Mouse (Mus musculus): ENCODE results near the gene Usp49.
"Not testable (repeated sequence)": the region's sequence is repeated elsewhere in the genome, so short reads cannot be mapped to it uniquely, and the experiment has no call there.

Usp49 gene

DNA sequence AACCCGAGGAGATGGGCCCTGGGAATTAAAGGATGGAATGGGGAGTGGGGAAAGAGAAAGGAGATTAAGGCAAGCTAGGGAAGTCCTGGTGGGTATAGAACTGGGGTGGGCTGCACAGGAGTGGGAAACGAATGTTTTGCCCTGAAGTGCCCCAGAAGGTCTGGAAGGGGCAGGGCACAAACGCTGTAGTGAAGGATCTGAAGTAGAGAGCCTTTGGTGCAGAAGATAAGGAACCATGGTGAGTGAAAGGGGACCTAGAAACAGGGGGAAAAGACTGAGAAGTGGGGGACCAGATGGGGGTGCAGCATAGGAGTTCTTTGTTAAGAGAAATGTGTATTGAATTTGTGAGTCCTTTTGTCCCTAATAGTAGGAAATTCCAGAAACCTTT, at the start of gene Usp49:
Gene Usp49 (plus strand): TSS at position 13 of the 388 bp plus-strand sequence.
- no peak for DNase-seq

DNA sequence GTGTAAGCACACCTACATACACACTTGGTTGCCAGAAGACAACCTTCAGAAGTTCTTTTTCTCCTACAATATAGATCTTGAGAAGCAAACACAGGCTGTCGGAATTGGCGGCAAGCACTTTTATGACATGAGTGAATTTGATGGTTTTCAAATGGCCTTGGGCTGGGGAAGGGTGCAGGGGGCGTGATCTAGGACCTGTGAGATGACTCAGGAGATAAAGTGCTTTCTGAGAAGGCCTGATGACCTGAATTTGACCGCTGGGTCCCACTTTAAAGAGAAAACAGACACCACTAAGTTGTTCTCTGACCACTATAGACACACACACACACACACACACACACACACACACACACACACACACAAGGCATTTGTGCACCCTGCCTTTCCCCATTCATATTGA, 49.5 kb upstream of the Usp49 start:
- DNase-seq = no peak

DNA sequence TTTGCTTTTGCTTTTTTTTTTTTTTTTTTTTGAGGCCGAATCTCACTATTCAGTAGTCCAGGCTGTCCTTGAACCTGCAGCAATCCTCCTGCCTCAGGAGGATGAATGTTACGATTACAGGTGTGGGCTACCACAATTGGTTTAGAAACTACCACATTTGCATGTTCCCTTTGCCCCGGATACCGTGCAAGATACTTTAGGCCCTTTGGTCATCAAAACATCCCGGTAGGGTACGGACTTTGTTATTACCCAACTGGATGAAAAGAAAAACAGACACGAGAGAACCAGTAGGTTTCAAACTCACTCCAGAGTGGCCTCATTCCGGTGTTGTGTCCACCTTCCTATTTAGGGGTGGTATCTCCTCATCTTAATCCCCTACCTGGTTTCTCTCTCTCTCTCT, 42.0 kb upstream of the Usp49 start:
- no peak for DNase-seq

DNA sequence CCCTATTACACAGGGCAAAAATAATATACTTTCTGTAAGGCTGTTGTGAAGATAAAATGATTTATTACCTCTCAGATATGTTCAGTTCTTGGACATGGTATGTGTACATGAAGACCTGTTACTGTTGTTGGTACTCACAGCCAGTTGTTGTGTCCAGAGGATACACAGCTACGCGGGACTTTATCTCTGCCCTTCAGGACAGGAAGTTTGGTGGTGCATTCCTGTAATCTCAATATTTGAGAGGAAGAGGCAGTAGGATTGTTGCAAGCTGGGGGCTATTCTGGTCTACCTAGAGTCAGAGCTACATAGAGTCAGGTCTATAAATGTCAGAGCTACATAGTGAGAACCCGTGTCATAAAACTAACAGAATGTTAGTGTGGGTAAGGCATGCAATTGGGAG, 39.4 kb upstream of the Usp49 start:
- DNase-seq = no peak

DNA sequence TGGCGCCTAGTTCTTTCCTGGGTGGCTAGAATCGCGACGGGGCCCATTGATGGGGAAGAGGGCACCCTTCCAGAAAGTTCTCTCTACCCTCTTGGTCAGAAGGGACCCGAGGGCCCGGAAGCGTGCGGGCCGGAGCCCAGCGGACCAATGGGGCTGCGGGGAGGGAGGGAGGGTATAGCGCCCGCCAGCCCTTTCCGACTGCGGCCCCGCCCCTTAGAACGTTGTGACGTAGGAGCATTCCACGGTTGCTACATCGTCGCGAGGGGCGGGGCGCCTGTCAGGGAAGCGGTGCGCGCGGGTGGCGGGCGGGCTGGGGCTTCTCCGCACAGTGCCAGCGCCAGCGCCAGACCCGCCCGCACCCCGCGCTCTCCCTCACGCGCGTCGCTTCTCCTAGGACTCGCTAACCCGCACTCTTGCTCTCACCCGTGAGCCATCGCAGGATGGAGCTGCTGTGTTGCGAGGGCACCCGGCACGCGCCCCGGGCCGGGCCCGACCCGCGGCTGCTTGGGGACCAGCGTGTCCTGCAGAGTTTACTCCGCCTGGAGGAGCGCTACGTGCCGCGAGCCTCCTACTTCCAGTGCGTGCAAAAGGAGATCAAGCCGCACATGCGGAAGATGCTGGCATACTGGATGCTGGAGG, 37.2 kb upstream of the Usp49 start:
- peak; percentile 89 for DNase-seq

DNA sequence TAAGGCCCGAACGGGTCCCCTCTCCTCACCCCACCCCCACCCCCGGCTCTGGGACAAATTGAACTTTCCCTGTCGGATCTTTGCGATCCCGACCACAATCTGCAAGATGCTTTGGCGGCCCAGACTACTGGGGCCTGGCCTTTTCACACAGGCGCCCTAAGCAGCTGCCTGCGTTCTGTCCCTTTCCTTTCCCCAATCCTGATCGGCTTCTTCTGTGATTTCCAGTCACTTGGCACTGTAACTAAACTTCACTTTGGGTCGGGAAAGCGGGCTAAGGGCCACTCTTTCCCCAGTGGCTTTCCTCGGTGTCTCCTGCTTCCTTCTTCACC, 36.7 kb upstream of the Usp49 start:
- DNase-seq = no peak

DNA sequence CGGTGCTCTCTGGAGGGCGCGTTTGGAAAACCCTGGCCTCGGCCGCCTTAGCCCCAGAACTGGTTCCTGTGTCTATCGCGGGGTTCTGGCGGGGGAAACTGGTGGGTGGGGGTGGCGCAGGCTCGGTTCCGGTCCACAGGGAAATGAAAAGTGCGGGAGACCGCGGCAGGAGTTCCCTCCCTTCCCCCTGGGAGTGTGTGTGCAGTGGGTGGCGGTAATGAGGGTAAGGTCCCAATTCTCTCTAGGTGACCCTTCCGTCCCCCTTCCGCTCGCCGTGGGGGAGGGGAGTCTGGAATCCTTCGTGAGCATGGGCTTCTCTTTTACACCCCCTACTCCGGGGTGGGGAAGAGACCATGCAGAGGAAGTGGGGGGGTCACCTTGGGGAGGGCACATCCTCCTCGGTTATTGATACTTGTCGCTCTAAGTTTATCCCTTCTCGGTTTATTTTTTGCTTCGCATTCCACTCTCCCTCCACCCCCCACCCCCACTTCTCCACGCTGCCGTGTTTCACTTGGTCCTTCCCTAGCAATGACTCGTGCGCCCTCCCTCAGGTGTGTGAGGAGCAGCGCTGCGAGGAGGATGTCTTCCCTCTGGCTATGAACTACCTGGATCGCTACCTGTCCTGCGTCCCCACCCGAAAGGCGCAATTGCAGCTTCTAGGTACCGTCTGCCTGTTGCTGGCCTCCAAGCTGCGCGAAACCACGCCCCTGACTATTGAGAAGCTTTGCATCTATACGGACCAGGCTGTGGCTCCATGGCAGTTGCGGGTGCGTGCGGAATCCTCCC, 36.1 kb upstream of the Usp49 start:
- peak; percentile 63 for DNase-seq

DNA sequence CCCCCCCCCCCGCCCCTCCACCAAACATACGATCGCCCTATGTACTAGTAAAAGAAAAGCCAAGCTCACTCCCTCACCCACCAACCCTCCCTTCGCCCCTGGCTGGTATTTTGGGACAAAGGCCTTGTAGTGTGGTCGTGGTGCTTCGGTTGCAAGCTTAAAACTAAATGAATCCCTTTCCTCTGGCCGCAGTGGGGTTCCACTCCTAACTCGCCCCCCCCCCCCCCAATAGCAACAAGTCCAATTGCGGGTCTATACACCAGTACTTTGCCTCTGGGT, 35.6 kb upstream of the Usp49 start:
- no peak for DNase-seq

DNA sequence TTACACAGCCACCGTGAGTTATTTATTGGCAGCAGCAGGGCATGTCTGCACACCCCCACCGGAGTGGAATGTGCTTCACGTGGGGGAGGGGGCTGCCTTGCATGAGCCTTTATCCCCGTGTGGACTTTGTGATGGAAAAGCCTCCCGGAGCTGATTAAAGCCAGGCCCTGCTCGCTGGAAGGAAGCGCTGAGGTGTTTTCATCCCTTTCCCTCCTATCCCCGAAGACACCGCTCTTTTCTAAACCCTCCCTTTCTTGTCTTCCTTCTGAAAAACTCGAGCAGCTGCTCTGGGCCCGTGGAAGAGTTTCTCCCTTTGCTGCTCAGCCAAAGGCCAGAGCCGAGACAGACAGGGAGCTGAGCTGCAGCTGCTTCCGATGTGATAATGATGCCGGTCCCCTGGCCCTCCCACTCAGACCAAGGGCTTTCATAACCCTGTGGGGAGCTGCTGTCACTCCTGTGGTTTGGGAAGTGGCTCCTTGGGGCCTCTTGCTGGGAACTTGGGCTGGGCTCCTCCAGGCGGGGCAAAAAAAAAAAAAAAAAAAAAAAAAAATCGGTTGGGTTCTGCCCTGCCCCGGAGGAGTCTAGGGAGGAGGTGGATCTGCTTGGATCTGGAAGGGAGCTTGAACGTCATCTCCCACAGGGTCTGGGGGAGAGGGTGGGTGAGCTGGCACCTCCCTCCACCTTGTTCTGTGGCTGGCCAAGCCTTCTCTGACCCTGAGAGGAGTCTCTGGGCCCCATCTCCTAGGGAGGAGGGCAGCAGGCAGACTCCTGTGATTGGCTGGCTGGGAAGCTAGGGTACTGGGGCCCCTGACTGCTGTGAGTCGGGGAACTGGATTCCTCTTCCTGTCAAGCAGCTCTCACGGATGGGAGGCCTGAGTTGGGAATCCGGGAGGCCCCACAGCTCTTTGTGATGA, 35.0 kb upstream of the Usp49 start:
- DNase-seq = no peak

DNA sequence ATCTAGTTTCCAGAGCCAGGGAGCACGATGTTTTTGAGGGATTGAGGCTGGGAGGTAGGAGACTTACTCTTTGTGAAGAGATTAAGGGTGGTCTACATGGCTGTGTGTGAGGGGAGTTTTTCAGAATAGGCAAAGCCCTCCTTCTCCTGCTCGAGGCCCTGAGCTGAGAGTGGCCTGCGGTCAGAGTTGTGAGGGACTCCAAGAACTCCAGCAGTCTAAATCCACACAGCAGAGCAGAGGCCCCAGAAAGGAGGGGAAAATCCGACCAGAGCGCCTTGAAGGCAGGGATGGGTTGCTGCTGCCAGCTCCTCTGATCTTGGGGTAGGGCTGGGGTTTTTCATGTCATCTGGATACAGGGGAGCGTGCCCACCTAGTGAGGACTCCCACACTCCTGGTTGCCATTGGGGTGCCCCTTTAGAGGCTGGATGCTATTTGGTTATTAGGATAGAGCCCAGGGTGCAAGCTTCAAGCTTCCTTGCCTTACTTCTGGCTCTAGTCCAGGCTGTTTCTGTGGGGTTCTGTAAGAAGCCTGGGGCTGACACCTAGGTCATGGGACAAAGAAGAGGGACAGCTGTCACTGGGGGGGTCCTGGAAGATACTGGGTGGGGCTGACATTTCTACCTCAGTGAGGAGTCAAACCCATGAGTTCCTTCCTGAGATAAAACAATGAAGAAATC, 34.2 kb upstream of the Usp49 start:
- no peak for DNase-seq

DNA sequence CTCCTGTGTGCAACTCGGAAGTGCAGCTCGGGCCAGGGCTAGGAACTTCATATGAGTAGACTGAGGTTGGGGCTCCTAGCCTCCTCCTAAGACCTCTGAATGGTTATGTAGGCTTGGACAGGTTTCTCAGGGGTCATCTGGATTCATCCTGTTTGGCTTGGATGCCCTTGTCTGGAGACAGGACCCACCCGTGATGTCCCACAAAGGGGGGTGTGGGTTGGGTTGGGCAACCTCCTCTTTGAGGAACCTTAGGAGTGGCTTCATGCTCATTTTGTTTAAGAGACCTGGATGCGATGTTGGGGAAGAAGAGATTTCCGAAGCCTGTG, 33.7 kb upstream of the Usp49 start:
- no peak for DNase-seq

DNA sequence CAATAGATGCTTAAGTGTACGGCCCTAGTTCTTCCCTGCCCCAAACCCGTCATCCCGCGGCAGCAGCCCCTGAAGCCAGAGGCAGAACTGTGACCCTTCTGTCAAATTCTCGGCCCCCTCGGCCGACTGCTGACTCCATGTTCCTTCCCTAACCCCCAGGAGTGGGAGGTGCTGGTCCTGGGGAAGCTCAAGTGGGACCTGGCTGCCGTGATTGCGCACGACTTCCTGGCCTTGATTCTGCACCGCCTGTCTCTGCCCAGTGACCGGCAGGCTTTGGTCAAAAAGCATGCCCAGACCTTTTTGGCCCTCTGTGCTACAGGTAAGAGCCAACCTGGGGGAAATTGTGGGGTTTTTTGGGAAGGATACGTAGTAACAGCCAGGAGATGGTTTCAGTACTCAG, 33.2 kb upstream of the Usp49 start:
- DNase-seq = no peak

DNA sequence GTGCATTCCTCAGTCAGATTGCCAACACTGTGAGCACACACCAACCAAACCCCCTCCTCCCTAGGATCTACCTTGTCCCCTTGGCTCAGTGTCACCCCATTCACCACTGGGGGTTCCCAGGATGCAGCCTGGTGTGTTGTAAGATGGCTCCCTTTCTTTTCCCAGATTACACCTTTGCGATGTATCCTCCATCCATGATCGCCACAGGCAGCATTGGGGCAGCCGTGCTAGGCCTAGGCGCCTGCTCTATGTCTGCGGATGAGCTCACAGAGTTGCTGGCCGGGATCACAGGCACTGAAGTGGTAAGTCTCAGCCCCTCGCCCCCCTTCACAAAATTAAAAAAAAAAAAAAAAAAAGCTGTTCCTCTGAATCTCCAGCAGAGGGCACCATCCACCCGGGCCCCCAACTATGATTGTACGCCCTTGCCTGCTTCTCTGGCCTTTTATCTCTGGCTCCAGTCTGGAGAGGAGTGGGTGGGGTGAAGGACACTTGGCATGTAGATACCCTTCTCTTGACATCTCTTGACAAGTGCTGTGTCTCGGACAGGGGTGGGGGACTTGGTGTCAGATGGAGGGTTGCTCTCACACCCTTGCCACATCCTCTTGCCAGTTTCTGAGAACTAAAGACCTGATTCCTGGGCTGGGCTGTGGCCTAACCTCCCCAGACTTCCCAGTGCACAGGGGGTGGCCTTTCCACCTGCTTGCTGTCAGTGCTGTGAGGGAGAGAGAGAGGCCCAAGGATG, 32.5 kb upstream of the Usp49 start:
- peak; percentile 59 for DNase-seq

DNA sequence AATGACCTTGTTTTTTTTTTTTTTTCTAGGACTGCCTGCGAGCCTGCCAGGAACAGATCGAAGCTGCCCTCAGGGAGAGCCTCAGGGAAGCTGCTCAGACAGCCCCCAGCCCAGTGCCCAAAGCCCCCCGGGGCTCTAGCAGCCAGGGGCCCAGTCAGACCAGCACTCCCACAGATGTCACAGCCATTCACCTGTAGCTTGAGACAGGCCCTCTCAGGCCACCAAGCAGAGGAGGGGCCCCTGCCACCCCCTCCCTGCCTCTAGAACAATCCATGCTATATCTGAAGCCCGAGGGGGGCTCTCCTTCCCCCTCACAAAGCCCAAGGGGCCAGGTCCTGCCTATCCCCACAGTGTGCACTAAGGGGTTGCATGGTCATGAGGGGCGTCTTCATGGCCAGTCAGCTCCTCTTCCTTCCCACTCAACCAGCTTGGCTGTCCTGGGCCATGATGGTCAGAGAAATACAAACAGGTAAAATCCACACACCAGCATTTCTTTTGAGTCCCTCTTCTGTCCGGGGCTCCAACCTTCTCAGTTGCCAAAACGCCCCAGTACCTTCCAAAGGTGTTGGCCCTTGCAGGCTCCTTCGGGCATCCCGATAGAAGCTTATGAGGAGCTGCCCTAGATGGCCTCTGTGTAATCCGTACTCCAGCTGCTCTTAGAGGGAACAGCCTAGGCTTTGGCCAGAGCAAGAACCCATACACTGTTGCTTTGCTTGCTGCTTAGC, 31.7 kb upstream of the Usp49 start:
- DNase-seq = not testable (repeated sequence)

DNA sequence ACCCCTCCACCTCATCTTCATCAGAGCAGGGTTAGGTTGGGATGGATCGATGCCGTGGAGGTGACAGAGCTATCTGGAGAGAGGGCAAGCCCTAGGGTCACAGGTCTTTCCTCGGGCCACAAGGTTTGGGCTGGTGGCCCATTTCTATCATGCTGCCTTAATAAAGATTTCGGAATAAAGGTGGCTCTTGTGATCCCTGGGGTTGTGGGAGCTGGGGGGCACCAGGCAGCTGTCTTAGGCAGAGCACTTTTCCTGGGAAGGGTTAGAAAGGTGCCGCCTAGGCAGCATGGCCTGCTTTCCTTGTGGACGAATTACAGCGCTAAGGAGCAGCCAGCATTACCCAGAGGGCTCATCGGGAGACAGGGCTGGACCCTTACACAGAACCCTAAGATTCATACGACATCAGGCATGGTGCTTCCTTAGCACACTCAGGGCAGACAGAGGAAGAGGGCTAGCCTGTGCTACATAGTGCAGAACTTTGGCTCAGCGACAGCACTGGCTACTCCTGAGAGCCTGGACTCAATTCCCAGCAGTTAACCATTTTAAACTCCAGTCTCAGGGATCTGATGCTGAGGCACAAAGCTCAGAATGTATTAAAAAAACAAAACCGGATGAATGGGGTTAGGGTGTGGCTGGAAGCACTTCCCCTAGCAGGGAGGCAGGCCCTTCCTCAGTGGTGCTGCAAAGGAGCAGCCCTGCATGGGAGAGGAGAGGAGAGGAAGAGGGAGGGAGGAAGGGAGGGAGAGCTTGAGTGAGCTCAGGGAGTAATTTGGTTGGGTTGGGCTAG, 30.8 kb upstream of the Usp49 start:
- no peak for DNase-seq

DNA sequence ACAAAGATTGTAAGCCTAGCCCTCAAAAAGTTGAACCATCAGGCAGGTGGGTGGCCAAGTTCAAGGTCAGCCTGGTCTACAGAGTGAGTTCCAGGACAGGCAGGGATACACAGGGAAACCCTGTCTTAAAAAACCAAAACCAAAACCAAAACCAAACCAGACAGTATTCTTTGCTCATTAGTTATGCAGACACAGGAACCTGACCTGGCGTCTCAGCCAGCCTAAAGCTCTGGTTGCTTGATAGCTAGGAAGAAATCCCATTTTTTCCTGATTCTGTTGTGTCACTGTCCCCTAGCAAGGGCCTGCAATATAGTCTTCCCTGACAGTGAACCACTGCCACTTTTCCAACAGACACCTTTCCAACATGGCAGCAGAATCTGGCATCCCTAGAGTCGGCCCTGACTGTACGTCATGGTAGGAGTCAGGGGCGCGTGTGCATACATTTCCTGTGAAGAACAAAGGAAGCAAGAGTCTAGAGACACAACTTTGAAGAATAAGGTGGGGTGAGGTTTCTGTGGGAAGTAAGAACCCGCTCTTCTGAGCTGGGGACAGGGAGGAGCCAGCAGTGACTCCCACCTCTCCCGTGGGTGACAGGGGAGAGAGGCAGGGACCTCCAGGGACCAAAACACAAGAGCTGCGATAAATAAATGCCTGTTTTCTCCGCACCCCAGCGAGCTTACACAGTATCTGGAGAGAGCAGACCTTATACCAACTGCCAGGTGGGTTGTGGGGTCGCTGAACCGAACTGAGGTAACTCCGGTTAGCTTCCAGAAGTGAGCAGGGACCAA, 29.7 kb upstream of the Usp49 start:
- no peak for DNase-seq

DNA sequence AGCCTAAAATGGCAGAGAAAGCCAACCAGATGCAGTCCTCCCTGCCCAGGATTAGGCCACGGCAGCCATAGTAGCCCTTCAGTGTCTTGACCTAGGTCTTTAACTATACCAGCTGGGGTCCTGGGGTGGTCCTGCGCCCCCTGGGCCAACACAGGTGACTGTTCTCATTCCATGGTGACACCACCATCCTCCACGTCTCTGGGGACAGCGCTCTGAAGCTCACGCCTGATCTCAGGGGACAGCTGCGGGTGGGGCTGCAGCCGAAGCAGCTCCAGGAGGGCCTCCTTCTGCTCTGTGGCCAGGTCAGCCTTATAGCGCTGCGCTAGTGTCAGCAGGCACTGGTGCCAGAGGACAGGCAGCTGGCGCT, 29.1 kb upstream of the Usp49 start:
- DNase-seq = no peak

DNA sequence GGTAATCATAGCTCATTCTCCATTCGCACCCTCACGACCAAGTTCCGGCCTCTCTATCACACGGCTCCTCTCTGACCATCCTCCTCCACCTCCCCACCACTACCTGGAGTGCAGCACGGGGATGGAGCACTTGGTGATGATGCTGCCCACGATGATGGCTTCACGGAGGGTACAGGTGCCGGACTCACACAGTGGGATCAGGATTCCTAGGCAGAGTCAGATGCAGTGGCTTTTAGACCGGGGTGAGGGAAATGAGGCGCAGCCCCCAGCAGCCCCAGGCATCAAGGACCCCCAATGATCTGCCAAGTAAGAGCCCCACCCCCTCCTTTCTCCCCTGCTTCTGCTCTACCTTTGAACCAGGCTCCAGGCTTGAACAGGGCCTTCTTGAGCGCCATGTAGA, 28.2 kb upstream of the Usp49 start:
- no peak for DNase-seq

DNA sequence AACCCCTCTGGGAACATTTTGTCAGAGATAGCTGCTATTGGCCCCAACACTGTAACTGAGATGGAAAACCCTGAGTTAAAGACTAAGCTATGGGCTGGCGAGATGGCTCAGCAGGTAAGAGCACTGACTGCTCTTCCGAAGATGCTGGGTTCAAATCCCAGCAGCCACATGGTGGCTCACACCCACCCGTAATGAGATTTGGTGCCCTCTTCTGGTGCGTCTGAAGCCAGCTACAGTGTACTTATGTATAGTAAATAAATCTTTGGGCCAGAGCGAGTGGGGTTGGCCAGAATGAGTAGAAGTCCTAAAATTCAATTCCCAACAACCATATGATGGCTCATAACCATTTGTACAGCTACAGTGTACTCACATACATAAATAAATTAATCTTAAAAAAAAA, 24.3 kb upstream of the Usp49 start:
- no peak for DNase-seq

DNA sequence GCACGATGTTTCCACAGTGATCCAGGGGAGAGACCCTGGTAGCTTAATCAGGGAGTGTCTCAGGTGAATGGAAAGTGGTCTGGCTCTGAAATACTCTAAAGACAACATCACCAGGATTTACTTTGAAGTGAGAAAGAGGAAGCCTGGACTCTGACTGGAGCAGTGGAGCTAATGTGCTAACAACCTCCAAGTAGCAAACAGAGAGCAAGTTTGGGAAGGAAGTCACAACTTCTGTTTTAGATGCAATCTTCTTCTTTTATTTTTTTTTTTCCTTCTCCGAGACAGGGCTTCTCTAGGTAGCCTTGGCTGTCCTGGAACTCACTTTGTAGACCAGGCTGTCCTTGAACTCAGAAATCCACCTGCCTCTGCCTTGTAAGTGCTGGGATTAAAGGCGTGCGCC, 21.3 kb upstream of the Usp49 start:
- no peak for DNase-seq

All from cerebellum, adult 9-11 months (tissue).